ENCODE assay signal across 20 mouse cellular contexts in genomic region chr17:30529632-30530541, GRCm38 (mm10). TPM values are rescaled to one million over a fixed set of nuclear protein-coding genes. Genes with fewer than 3 reads are reported as not detected.
DNase-seq lines count a peak whose midpoint lies in the region; ATAC-seq lines count a peak whose summit lies in the region.
"Had no signal": no experiment of that assay in that cellular context is flagged by ENCODE, and none has a peak within 500 bp of the region (broad histone marks: within the 10 kb centered on the region; RNA-seq: fewer than 3 reads in every experiment).

No protein-coding gene starts in this region.

- no peaks in the 10 kb centered on the region for H3K27me3 ChIP-seq in limb, embryonic 12.5 days
- no peaks in the 10 kb centered on the region for H3K27me3 ChIP-seq in limb, embryonic 10.5 days (ENCODE audit: low read depth, poor library complexity, severe bottlenecking)
- H3K27me3 ChIP-seq: embryonic facial prominence, embryonic 15.5 days; hindbrain, embryonic 15.5 days; kidney, embryonic 15.5 days; limb, embryonic 15.5 days; midbrain, embryonic 13.5 days; neural tube, embryonic 12.5 days; stomach, embryonic 15.5 days had no signal

- peaks cover 7% of the 10 kb centered on the region for H3K36me3 ChIP-seq in limb, embryonic 12.5 days
- H3K36me3 ChIP-seq in limb, embryonic 10.5 days, result peaks cover 6% of the 10 kb centered on the region
- H3K36me3 ChIP-seq: hindbrain, embryonic 15.5 days; stomach, embryonic 15.5 days had no signal

- no peak overlapping the region for H3K4me2 ChIP-seq in limb, embryonic 12.5 days
- H3K4me2 ChIP-seq: embryonic facial prominence, embryonic 15.5 days; hindbrain, embryonic 15.5 days; kidney, embryonic 15.5 days; limb, embryonic 15.5 days; midbrain, embryonic 13.5 days; neural tube, embryonic 12.5 days; stomach, embryonic 15.5 days had no signal

- H3K9ac ChIP-seq in limb, embryonic 12.5 days (replicated peaks), result no peak overlapping the region
- H3K9ac ChIP-seq: embryonic facial prominence, embryonic 15.5 days; hindbrain, embryonic 15.5 days; kidney, embryonic 15.5 days; limb, embryonic 15.5 days; midbrain, embryonic 13.5 days; neural tube, embryonic 12.5 days; stomach, embryonic 15.5 days had no signal

- peaks cover 28% of the 10 kb centered on the region for H3K4me1 ChIP-seq in limb, embryonic 12.5 days (replicated peaks)
- peaks cover 15% of the 10 kb centered on the region for H3K4me1 ChIP-seq in limb, embryonic 10.5 days
- H3K4me1 ChIP-seq: midbrain, embryonic 13.5 days had no signal

- no peak overlapping the region for H3K4me3 ChIP-seq in limb, embryonic 12.5 days (replicated peaks)
- H3K4me3 ChIP-seq in limb, embryonic 10.5 days, result no peak overlapping the region
- H3K4me3 ChIP-seq: embryonic facial prominence, embryonic 15.5 days; hindbrain, embryonic 15.5 days; kidney, embryonic 15.5 days; limb, embryonic 15.5 days; midbrain, embryonic 13.5 days; neural tube, embryonic 12.5 days; stomach, embryonic 15.5 days had no signal

- WGBS in limb, embryonic 12.5 days, result 56% methylated on average over 12 of the region's 12 CpGs
- 86% methylated on average over 12 of the region's 12 CpGs for WGBS in limb, embryonic 10.5 days

- H3K27ac ChIP-seq in limb, embryonic 12.5 days, result peak overlapping the region; percentile 19; the same call in 1 of the 2 replicates
- H3K27ac ChIP-seq in limb, embryonic 10.5 days, result no peak overlapping the region
- H3K27ac ChIP-seq: embryonic facial prominence, embryonic 15.5 days; hindbrain, embryonic 15.5 days; kidney, embryonic 15.5 days; limb, embryonic 15.5 days; midbrain, embryonic 13.5 days; neural tube, embryonic 12.5 days; stomach, embryonic 15.5 days had no signal

- no peak for DNase-seq in frontal cortex, postnatal 25 days (ENCODE audit: low spot score in 2 of 2)
- no peak for DNase-seq in limb, embryonic 10.5 days (ENCODE audit: low spot score)
- DNase-seq in brain, adult 2 months (ENCODE audit: low read depth, low spot score), result peak; percentile 56
- DNase-seq in right cerebral cortex, postnatal 36 days (ENCODE audit: low spot score in 2 of 2), result peak; percentile 52 to 55
- no peak for DNase-seq in adrenal gland, adult 8-10 months
- DNase-seq: adrenal gland, postnatal 10 days; cerebellum, adult 9-11 months; heart, postnatal 36 days; thymus, adult 2 months had no signal

- H3K9me3 ChIP-seq in limb, embryonic 12.5 days, result no peaks in the 10 kb centered on the region
- no peaks in the 10 kb centered on the region for H3K9me3 ChIP-seq in limb, embryonic 10.5 days (replicated peaks)
- H3K9me3 ChIP-seq: embryonic facial prominence, embryonic 15.5 days; hindbrain, embryonic 15.5 days; kidney, embryonic 15.5 days; limb, embryonic 15.5 days; midbrain, embryonic 13.5 days; neural tube, embryonic 12.5 days; stomach, embryonic 15.5 days had no signal

- ATAC-seq in frontal cortex, adult (ENCODE audit: low TSS enrichment), result peak; percentile 59; the same call in 1 of the 2 replicates
- no peak; the same call in 1 of the 2 replicates for ATAC-seq in limb, embryonic 12.5 days (ENCODE audit: insufficient number of reproducible peaks, insufficient read depth, low FRiP score, low TSS enrichment, low read depth)
- ATAC-seq: intestine, postnatal 0 days; lung, postnatal 0 days; midbrain, embryonic 13.5 days had no signal

RNA-seq across cellular contexts. Expression of gene Btbd9, which starts 46.4 kb away (rescaled TPM):
- polyA plus RNA-seq in limb, embryonic 12.5 days (2016; fragmentation: Nextera tagmentation; extraction: Ambion mirVana), result 65.4 and 70.6 TPM in 2 replicates
- 40.5 and 57.5 TPM in 2 replicates for polyA plus RNA-seq in limb, embryonic 10.5 days (2016; fragmentation: Nextera tagmentation; extraction: Ambion mirVana)
- 10 to 100 TPM; 40.1 to 61.6 (median 48.3) TPM for total RNA-seq in adrenal gland, adult 8-10 months (2022)

Comparison
In these comparisons a context has a peak if more than half of its experiments do, and no peak if none do; other contexts are left out.
1. DNase-seq: peak in brain, adult 2 months (single experiment) and right cerebral cortex, postnatal 36 days (2 of 2); none in frontal cortex, postnatal 25 days (0 of 2), limb, embryonic 10.5 days (single experiment) and adrenal gland, adult 8-10 months (single experiment).